Mouse (Mus musculus): Measurements from ENCODE around the gene Polr2l.

- TF ChIP-seq CTCF (IDR thresholded peaks at IDR 0.05; ENCODE audit: borderline replicate concordance, control insufficient read depth, extremely low read depth, insufficient read depth, low read length, poor library complexity), result no peak
- TF ChIP-seq POLR2A (IDR thresholded peaks at IDR 0.05; ENCODE audit: control insufficient read depth, extremely low read depth, insufficient read depth, low read length, poor library complexity), result no peak
Observed at GRCm38 (mm10) chr7:141468164-141468521, 6.8 kb downstream of the Polr2l start.

All from thymus, adult 2 months (tissue).